Mouse (Mus musculus) heart, embryonic 12.5 days (tissue): Measurements from ENCODE around the gene Apof. TPM values are rescaled to one million over a fixed set of nuclear protein-coding genes. Genes with fewer than 3 reads are reported as not detected.

Experiments
- ATAC-seq: fragments of 200-750 bp; cut with Nextera tagmentation; 2 replicates; pipeline ENCODE4 v1.8.0; 2017; ENCODE audit warnings: moderate TSS enrichment, moderate library complexity; ENCODE audit not compliant: insufficient number of reproducible peaks, low FRiP score
- H3K27ac ChIP-seq: fragments of 300-500 bp; sonication (generic); 2 replicates; pipeline ENCODE4 v1.5.1; 2016; ENCODE audit warnings: mild to moderate bottlenecking, moderate library complexity; ENCODE audit not compliant: poor library complexity, severe bottlenecking
- H3K27me3 ChIP-seq: fragments of 300-500 bp; sonication (generic); replicated peaks from 2 replicates; pipeline ENCODE4 v1.6.1; 2016; ENCODE audit warnings: mild to moderate bottlenecking, moderate library complexity
- H3K36me3 ChIP-seq: fragments of 300-500 bp; sonication (generic); 2 replicates; pipeline ENCODE4 v1.6.1; 2016; ENCODE audit warnings: mild to moderate bottlenecking, moderate library complexity
- H3K4me1 ChIP-seq: fragments of 300-500 bp; sonication (generic); replicated peaks from 2 replicates; pipeline ENCODE4 v1.6.1; 2016; ENCODE audit warnings: mild to moderate bottlenecking
- H3K4me2 ChIP-seq: fragments of 300-500 bp; sonication (generic); 2 replicates; pipeline ENCODE4 v1.6.1; 2016; ENCODE audit warnings: mild to moderate bottlenecking, moderate library complexity
- H3K4me3 ChIP-seq: fragments of 300-500 bp; sonication (generic); 2 replicates; pipeline ENCODE4 v1.5.1; 2016; ENCODE audit warnings: mild to moderate bottlenecking
- H3K9ac ChIP-seq: fragments of 300-500 bp; sonication (generic); 2 replicates; pipeline ENCODE4 v1.6.1; 2016; ENCODE audit warnings: mild to moderate bottlenecking, moderate library complexity
- H3K9me3 ChIP-seq: fragments of 300-500 bp; sonication (generic); replicated peaks from 2 replicates; pipeline ENCODE4 v1.6.1; 2016; ENCODE audit warnings: mild to moderate bottlenecking, moderate library complexity
- WGBS: fragments of 180-500 bp; shearing (Covaris S2); methylation state at CpG from one replicate; pipeline ENCODE4 v1.1.7; 2016; 5-methylcytosine and 5-hydroxymethylcytosine counted together
- polyA plus RNA-seq: library from polyadenylated mRNA; unstranded; fragments of >200 nt; fragmentation: Nextera tagmentation; extraction: Ambion mirVana; gene quantifications from 2 replicates; pipeline ENCODE4 v1.2.1, GENCODE M21; 2016

Gene Apof
- 0.45 TPM in 1 of 2 replicates, not detected in the other for polyA plus RNA-seq

DNA sequence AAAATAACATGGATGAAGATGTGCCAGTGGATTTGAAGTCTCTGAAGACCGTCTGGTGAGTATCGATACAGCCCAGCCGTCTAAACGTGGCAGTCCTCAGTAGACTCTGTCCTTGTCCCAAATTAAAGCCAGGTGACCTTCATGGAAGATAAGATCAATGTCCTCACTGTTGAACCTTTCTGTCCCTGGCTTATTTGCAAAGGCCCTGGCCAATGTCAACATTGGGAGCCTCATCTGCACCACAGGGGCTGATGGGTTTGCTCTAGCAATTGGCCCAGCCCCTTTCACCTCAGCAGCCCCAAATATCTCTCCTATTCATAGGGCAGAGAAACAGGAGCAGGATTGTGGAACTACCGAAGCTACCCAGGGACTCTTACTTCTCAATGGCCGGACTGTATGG, at the start of gene Apof:
Gene Apof (plus strand): TSS at position 301 of the 400 bp plus-strand sequence.
- Histone ChIP-seq H3K27ac (no peak within 1 kb of the TSS), H3K4me3 (no peak within 1 kb of the TSS), H3K9me3 (no peaks in the 10 kb centered on the region), H3K4me2 (no peak within 1 kb of the TSS), H3K36me3 (no peaks in the 10 kb centered on the region), H3K4me1 (no peaks in the 10 kb centered on the region; the same call in 1 of the 2 replicates), H3K27me3 (no peaks in the 10 kb centered on the region), H3K9ac (no peak within 1 kb of the TSS)
- ATAC-seq: no peak
- WGBS: 72% methylated on average over 6 of the region's 6 CpGs

DNA sequence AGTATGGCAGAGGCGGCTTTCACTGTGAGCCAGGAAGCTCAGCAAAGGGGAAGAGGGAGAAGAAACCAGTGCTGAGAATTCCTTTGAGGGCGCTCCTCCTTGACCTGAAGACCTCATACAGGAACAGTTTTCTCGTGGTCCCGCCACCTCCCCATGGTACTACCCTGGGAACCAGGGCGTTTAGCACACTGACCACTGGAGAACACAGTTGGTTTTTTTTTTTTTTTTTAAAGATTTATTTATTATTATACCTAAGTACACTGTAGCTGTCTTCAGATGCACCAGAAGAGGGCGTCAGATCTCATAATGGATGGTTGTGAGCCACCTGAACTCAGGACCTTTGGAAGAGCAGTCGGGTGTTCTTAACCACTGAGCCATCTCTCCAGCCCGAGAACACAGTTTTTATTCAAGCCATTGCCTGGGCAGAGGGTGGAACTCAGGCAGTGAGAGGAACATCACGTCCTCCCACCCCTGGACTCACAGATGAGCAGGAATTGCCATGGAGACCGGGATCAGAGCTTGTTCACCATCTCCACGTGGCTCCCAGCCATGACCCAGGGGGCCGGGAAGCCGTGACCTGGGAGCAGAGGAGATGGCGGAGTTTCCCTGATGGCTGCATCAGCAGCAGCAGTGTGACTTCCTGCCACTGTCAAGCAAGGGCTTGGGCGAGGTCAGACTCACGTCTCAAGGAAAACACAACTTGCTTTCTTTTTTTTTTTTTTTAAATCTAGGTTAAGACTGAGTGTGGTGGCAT, 46.8 kb upstream of the Apof start:
- WGBS: 58% methylated on average over 16 of the region's 16 CpGs
- no peaks in the 10 kb centered on the region; the same call in 1 of the 2 replicates for H3K27me3 ChIP-seq
- H3K36me3 ChIP-seq: no peaks in the 10 kb centered on the region
- H3K4me2 ChIP-seq: no peak overlapping the region
- no peak for ATAC-seq
- peaks cover 5% of the 10 kb centered on the region; the same call in 1 of the 2 replicates for H3K4me1 ChIP-seq
- no peak overlapping the region for H3K27ac ChIP-seq
- no peak overlapping the region for H3K4me3 ChIP-seq
- no peak overlapping the region for H3K9ac ChIP-seq
- no peaks in the 10 kb centered on the region for H3K9me3 ChIP-seq

DNA sequence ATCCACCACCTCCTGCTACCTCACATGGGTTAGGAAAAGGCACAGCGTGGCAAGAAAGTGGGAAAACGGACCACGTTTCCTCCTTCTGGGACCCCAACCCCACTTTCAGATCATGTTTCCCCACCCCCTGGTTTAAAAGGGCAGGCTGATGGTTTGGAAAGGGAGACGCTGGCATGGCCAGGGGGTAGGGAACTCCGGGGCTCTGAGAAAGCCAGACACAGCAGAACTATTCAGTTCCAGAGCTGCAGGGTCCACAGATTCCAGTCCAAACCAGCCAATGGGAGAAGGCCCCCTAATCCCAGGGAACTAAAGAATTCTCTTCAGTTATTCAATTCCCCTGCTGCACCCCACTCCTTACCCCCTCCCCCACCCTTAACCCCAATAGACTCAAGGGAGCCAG, 43.4 kb upstream of the Apof start:
- Histone ChIP-seq H3K9ac (no peak overlapping the region), H3K9me3 (no peaks in the 10 kb centered on the region), H3K36me3 (no peaks in the 10 kb centered on the region), H3K4me1 (peaks cover 5% of the 10 kb centered on the region; the same call in 1 of the 2 replicates), H3K4me2 (no peak overlapping the region), H3K27me3 (no peaks in the 10 kb centered on the region; the same call in 1 of the 2 replicates), H3K4me3 (no peak overlapping the region), H3K27ac (no peak overlapping the region)
- 34% methylated on average over 5 of the region's 5 CpGs for WGBS
- no peak for ATAC-seq

DNA sequence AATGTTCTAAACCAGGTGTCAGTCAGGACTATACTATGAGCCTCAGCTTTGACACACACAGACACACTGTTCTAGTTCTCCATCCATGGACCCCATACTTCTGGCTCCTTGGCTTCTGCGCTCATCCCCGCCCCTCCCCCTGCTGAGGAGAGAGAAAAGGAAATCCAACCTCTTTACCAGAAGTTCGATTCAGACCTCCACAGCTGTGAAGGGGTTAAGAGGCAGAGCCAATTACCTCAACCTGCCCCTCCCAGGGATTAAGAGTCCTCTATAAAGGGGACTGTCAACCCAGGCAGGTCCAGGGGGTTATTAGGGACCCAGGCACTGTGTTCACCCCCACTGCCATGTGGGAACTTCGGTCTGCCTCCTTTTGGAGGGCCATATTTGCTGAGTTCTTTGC, 42.9 kb upstream of the Apof start, which contains the start of gene Mip:
Gene Mip (plus strand): TSS at position 301 of the 400 bp plus-strand sequence.
- WGBS: 55% methylated on average over 4 of the region's 4 CpGs
- H3K27me3 ChIP-seq: no peaks in the 10 kb centered on the region; the same call in 1 of the 2 replicates
- H3K9me3 ChIP-seq: no peaks in the 10 kb centered on the region
- no peak for ATAC-seq
- H3K4me3 ChIP-seq: no peak within 1 kb of the TSS
- no peak within 1 kb of the TSS for H3K4me2 ChIP-seq
- H3K9ac ChIP-seq: 0 out of 2 replicates have a peak within 1 kb of the TSS, but pooled peaks have one; percentile 34
- no peak within 1 kb of the TSS for H3K27ac ChIP-seq
- peaks cover 5% of the 10 kb centered on the region; the same call in 1 of the 2 replicates for H3K4me1 ChIP-seq
- H3K36me3 ChIP-seq: no peaks in the 10 kb centered on the region

DNA sequence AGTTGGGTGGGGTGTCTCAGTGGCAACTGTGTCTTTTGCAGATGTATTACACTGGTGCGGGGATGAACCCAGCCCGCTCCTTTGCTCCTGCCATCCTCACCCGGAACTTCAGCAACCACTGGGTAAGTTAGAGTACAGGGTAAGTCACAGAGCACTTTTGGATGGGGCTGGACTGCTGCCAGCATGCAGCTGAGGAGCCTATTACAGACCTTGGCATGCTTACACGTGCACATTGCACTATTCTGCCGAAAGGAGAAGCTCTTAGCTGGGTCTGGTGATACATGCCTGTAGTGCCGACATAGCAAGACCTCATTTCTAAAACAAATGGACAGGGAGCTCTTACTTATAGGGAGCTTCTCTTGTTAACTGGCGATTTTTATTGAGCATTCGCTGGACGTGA, 40.9 kb upstream of the Apof start:
- no peak for ATAC-seq
- H3K27me3 ChIP-seq: no peaks in the 10 kb centered on the region; the same call in 1 of the 2 replicates
- peaks cover 11% of the 10 kb centered on the region for H3K4me1 ChIP-seq
- no peak overlapping the region for H3K27ac ChIP-seq
- no peaks in the 10 kb centered on the region for H3K36me3 ChIP-seq
- H3K4me3 ChIP-seq: no peak overlapping the region
- WGBS: 75% methylated on average over 9 of the region's 9 CpGs
- H3K9ac ChIP-seq: no peak overlapping the region
- no peaks in the 10 kb centered on the region for H3K9me3 ChIP-seq
- no peak overlapping the region for H3K4me2 ChIP-seq

DNA sequence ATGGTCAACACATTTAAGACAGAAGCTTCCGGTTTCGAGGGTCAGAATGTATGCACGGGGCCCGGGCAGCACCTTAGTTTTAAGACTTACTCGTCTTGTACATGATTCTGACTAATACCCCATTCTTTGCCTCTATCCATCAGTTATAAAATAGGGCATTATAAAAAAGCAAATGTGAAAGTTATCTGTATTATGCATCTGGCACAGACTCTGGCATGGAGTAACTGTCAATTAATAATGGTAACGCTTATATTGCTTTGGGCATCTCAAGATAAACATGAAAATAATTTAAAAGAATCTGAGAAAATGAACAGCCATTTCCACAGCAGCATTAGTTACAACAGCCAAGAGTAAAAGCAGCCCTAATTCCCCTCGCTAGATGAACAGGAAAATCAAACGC, 40.5 kb upstream of the Apof start:
- H3K4me1 ChIP-seq: peaks cover 14% of the 10 kb centered on the region
- no peaks in the 10 kb centered on the region for H3K36me3 ChIP-seq
- no peak overlapping the region for H3K4me3 ChIP-seq
- no peak overlapping the region for H3K9ac ChIP-seq
- no peaks in the 10 kb centered on the region for H3K9me3 ChIP-seq
- no peak overlapping the region for H3K27ac ChIP-seq
- WGBS: 90% methylated on average over 8 of the region's 8 CpGs
- ATAC-seq: no peak
- H3K4me2 ChIP-seq: no peak overlapping the region
- H3K27me3 ChIP-seq: no peaks in the 10 kb centered on the region; the same call in 1 of the 2 replicates

DNA sequence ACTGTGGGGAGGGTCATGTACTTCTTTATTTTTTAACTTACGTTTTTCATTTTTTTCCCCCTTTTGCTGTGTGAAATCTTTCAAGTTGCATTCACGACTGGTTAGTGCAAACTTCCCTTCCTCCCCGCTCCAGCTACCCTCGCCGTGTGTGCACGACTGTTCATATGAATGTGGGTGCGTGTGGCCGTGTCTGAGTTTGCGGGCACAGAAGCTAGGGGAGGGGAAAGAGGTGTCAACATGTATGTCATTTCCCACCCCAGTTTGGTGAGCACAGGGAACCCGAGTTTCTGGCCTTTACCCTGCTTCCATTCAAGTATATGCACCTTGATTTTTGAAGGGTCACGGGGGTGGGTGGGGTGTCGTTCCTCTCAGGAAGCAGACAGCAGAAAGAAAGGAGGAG, 37.9 kb upstream of the Apof start:
- peaks cover 12% of the 10 kb centered on the region for H3K4me1 ChIP-seq
- H3K9ac ChIP-seq: peak overlapping the region; percentile 55; the same call in 1 of the 2 replicates
- no peaks in the 10 kb centered on the region; the same call in 1 of the 2 replicates for H3K27me3 ChIP-seq
- H3K4me2 ChIP-seq: peak overlapping the region; percentile 80; the same call in 1 of the 2 replicates
- 80% methylated on average over 12 of the region's 12 CpGs for WGBS
- no peak overlapping the region for H3K4me3 ChIP-seq
- no peaks in the 10 kb centered on the region for H3K36me3 ChIP-seq
- H3K27ac ChIP-seq: no peak overlapping the region
- ATAC-seq: no peak
- H3K9me3 ChIP-seq: no peaks in the 10 kb centered on the region

DNA sequence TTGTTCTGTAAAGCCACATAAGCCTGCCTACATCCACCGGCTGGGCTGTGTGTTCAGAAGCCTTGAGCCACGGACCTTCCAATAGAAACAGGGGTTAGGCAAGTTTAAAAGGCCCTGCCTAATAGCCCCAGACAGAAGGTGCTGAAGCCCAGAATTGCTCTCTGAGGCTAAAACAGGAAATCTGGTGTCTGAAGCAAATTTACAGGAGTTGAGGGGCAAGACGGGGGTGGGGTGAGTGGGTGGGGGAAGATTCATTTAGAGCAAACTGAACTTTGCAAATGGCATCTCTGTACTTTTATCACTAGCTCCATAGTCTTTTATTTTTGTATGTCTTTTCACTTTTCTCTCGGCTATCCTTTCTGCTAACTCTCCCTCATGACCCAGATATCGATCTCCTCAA, 37.3 kb upstream of the Apof start:
- Histone ChIP-seq H3K9ac (peak overlapping the region; percentile 55), H3K4me1 (peaks cover 12% of the 10 kb centered on the region), H3K27ac (peak overlapping the region; percentile 90; the same call in 1 of the 2 replicates), H3K36me3 (no peaks in the 10 kb centered on the region), H3K9me3 (no peaks in the 10 kb centered on the region), H3K4me2 (peak overlapping the region; percentile 80), H3K27me3 (no peaks in the 10 kb centered on the region; the same call in 1 of the 2 replicates), H3K4me3 (peak overlapping the region; percentile 82)
- 22% methylated on average over 5 of the region's 5 CpGs for WGBS
- ATAC-seq: no peak

DNA sequence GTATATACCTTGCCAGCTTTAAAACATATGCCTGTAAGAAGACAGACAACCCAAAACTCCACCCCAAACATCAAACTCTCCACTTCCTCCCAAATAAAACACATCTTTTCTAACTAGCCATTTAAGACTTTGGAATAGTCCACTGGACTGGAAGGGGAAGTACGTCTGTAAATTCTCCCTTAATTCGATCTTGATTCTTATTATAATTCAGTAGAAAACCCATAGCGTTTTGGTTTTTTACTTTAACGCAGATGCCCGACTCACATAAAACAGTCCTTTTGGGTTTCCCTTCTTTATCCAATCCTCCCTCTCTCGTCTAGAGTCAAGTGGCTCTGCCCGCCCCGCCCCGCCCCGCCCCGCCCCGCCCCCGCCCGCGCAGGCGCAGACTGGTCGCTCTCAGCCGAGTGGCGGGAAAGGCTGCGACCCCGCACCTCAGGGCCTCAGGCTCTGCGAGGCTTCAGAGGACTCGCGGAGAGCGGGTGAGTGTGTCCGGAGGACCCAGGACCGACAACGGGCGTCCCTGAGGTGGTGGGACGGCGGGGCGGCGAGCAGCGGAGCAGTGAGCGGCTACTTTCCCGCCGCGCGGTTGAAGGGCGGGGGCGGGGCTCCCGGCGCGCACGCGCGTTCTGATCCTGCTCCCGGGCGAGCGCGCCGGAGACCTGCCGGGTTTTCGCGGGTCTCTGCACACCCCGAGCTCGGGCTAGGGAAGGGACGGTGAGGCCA, 36.6 kb upstream of the Apof start, which contains the start of gene Timeless:
Gene Timeless (plus strand): TSS at position 369 of the 723 bp plus-strand sequence.
- ATAC-seq: peak; percentile 92
- H3K9ac ChIP-seq: peak within 1 kb of the TSS; percentile 93
- no peaks in the 10 kb centered on the region for H3K36me3 ChIP-seq
- no peaks in the 10 kb centered on the region for H3K27me3 ChIP-seq
- H3K4me3 ChIP-seq: peak within 1 kb of the TSS; percentile 82
- under 1% methylated on average over 58 of the region's 58 CpGs for WGBS
- H3K4me1 ChIP-seq: peaks cover 12% of the 10 kb centered on the region
- peak within 1 kb of the TSS; percentile 90 for H3K27ac ChIP-seq
- no peaks in the 10 kb centered on the region for H3K9me3 ChIP-seq
- H3K4me2 ChIP-seq: peak within 1 kb of the TSS; percentile 80

DNA sequence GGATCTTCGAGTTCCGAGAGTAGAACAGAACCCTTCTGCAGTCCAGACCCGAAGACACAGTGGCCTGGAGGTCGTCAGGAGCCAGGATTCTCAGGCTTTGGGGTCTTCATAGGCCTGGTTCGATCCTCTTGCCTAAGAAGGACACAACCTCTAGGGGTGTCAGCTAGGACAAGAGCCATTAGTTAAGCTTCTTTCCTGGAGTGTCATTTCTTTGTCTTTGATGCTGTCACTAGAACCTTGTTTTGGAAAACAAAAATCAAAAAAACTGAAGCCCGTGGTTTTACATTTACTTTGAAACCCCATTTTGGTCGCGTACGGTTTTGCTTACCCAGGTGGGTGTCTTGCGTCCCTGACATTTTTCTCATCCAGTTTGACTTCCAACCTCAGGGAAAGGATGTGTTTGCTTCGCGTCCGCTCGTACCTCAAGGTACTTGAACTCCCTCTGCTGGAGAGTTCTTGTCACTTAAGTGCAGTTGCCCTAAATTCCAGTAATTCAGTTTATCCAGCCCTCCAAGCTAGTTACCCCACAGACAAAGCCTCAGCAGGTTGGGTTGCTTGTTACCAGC, 36.0 kb upstream of the Apof start:
- peak; percentile 26 for ATAC-seq
- H3K9me3 ChIP-seq: no peaks in the 10 kb centered on the region
- peak overlapping the region; percentile 93 for H3K9ac ChIP-seq
- peak overlapping the region; percentile 80 for H3K4me2 ChIP-seq
- H3K4me1 ChIP-seq: peaks cover 13% of the 10 kb centered on the region
- peak overlapping the region; percentile 90 for H3K27ac ChIP-seq
- peak overlapping the region; percentile 82 for H3K4me3 ChIP-seq
- WGBS: under 1% methylated on average over 14 of the region's 14 CpGs
- no peaks in the 10 kb centered on the region for H3K27me3 ChIP-seq
- H3K36me3 ChIP-seq: no peaks in the 10 kb centered on the region

DNA sequence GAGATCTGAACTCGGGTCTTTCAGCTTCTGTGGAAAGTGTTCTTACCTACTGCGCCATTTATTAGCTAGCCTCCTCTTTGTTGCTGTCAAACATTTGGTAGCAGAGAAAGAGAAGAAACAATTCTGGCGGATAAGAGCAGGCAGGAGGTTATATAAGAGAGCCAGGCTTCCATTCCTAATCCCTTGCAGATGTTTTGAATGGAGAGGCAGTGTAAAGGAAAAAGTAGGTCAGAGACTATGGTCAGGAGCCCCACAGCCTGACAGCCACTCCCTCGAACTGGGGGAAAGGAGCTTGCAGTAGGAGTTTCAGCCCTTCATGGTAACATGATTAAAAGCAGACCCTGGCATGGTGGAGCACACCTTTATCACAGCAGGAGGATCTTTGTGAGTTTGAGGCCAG, 32.1 kb upstream of the Apof start:
- H3K36me3 ChIP-seq: peaks cover 24% of the 10 kb centered on the region
- peaks cover 13% of the 10 kb centered on the region for H3K4me1 ChIP-seq
- no peak overlapping the region for H3K9ac ChIP-seq
- no peaks in the 10 kb centered on the region for H3K9me3 ChIP-seq
- no peak overlapping the region for H3K27ac ChIP-seq
- no peak overlapping the region for H3K4me2 ChIP-seq
- ATAC-seq: no peak
- WGBS: 75% methylated on average over 4 of the region's 4 CpGs
- H3K27me3 ChIP-seq: no peaks in the 10 kb centered on the region
- no peak overlapping the region for H3K4me3 ChIP-seq
